Mouse (Mus musculus) embryonic fibroblast, embryonic 13.5 days (primary cell): ENCODE measurements around the gene Heca.

ENCODE experiments used
- CTCF ChIP-seq: IDR thresholded peaks from 2 replicates; pipeline ENCODE4 v1.5.1; 2011; ENCODE audit warnings: mild to moderate bottlenecking, control low read depth, low read length, moderate library complexity, borderline replicate concordance; ENCODE audit not compliant: insufficient read depth
- POLR2A ChIP-seq: IDR thresholded peaks from 2 replicates; pipeline ENCODE4 v1.6.1; 2011; ENCODE audit warnings: low read depth, mild to moderate bottlenecking, control low read depth, low read length, moderate library complexity

- TF ChIP-seq CTCF = no peak
- TF ChIP-seq POLR2A = no peak
Measured at GRCm38 (mm10) chr10:17990576-17990975, 42.7 kb upstream of the Heca start.
